Mouse (Mus musculus) G1E (cell line): ENCODE measurements around the gene Stk36.

ENCODE experiments used
- CTCF ChIP-seq: IDR thresholded peaks from 2 replicates; pipeline ENCODE4 v1.5.1; 2012; ENCODE audit warnings: low read depth, low read length, inconsistent platforms, mixed read lengths
- GATA1 ChIP-seq: IDR thresholded peaks from 2 replicates; pipeline ENCODE4 v1.6.1; 2012; ENCODE audit warnings: borderline replicate concordance, low read length, inconsistent platforms, mixed read lengths
- TAL1 ChIP-seq: conservative IDR thresholded peaks from 2 replicates; pipeline ENCODE4 v1.6.1; 2012; ENCODE audit warnings: low read depth, low read length, inconsistent platforms, mixed read lengths

- TF ChIP-seq CTCF, result no peak
- TF ChIP-seq GATA1, result no peak
- TF ChIP-seq TAL1, result no peak
Measured at GRCm38 (mm10) chr1:74565834-74566233, 35.4 kb upstream of the Stk36 start.
